Mouse (Mus musculus) midbrain, postnatal 0 days (tissue): ENCODE data around the gene Aipl1. TPM values are rescaled to one million over a fixed set of nuclear protein-coding genes. Genes with fewer than 3 reads are reported as not detected.

Experiments used
- ATAC-seq: fragments of 200-750 bp; cut with Nextera tagmentation; 2 replicates; pipeline ENCODE4 v1.8.0; 2017; ENCODE audit warnings: moderate number of reproducible peaks, mild to moderate bottlenecking, moderate TSS enrichment, moderate library complexity; ENCODE audit not compliant: low FRiP score
- DNase-seq: peaks from one replicate; pipeline ENCODE4 v3.0.0-alpha.2; 2015; ENCODE audit warnings: low spot score
- H3K27ac ChIP-seq: fragments of 300-500 bp; sonication (generic); 2 replicates; pipeline ENCODE4 v1.5.1; 2014; ENCODE audit warnings: low read depth, mild to moderate bottlenecking, low read length, mixed read lengths
- H3K27me3 ChIP-seq: fragments of 300-500 bp; sonication (generic); 2 replicates; pipeline ENCODE4 v1.6.1; 2014; ENCODE audit warnings: low read length, control low read depth, mixed read lengths; ENCODE audit not compliant: insufficient read depth
- H3K36me3 ChIP-seq: fragments of 300-500 bp; sonication (generic); 2 replicates; pipeline ENCODE4 v1.6.1; 2014; ENCODE audit warnings: low read length, control low read depth, mixed read lengths; ENCODE audit not compliant: insufficient read depth
- H3K4me1 ChIP-seq: fragments of 300-500 bp; sonication (generic); 2 replicates; pipeline ENCODE4 v1.6.1; 2014; ENCODE audit warnings: mild to moderate bottlenecking, control low read depth, antibody characterized with exemption, low read length, mixed read lengths; ENCODE audit not compliant: insufficient read depth
- H3K4me2 ChIP-seq: fragments of 300-500 bp; sonication (generic); 2 replicates; pipeline ENCODE4 v1.6.1; 2014; ENCODE audit warnings: low read depth, mild to moderate bottlenecking, low read length, mixed read lengths; ENCODE audit not compliant: poor library complexity, severe bottlenecking
- H3K4me3 ChIP-seq: fragments of 300-500 bp; sonication (generic); 2 replicates; pipeline ENCODE4 v1.5.1; 2014; ENCODE audit warnings: low read depth, mild to moderate bottlenecking, low read length, moderate library complexity
- H3K9ac ChIP-seq: fragments of 300-500 bp; sonication (generic); replicated peaks from 2 replicates; pipeline ENCODE4 v1.6.1; 2014; ENCODE audit warnings: mild to moderate bottlenecking, low read length, moderate library complexity, mixed read lengths; ENCODE audit not compliant: poor library complexity, severe bottlenecking
- H3K9me3 ChIP-seq: fragments of 300-500 bp; sonication (generic); 2 replicates; pipeline ENCODE4 v1.6.1; 2016; ENCODE audit warnings: low read length, control low read depth
- CTCF ChIP-seq: IDR thresholded peaks from 2 replicates; pipeline ENCODE4 v1.5.1; 2016; ENCODE audit warnings: antibody characterized with exemption, mild to moderate bottlenecking
- WGBS: fragments of 180-500 bp; shearing (Covaris S2); extraction: QIAGEN DNeasy Blood & Tissue Kit; methylation state at CpG from one replicate; pipeline ENCODE4 v1.1.7; 2014; 5-methylcytosine and 5-hydroxymethylcytosine counted together
- polyA plus RNA-seq: library from polyadenylated mRNA; unstranded; fragments of >200 nt; fragmentation: Nextera tagmentation; extraction: Ambion mirVana; gene quantifications from 2 replicates; pipeline ENCODE4 v1.2.1, GENCODE M21; 2015
- total RNA-seq: library from RNA; depleted of rRNA; stranded (reverse); fragments of >200 nt; gene quantifications from 2 replicates; pipeline ENCODE4 v1.2.3, GENCODE M21; 2014

Gene Aipl1
- total and polyA plus RNA-seq, 2 experiments from 2014 or later, result 0.51 to 0.55 TPM

GRCm38 (mm10) chr11:72066330-72066729 lies 29.0 kb upstream of the Aipl1 start:
- TF ChIP-seq CTCF, result peak; percentile 60
- peaks cover 14% of the 10 kb centered on the region for H3K9me3 ChIP-seq
- no peak overlapping the region for H3K4me3 ChIP-seq
- ATAC-seq (no peak), DNase-seq (no peak)
- H3K4me2 ChIP-seq, result no peak overlapping the region
- peaks cover 10% of the 10 kb centered on the region for H3K36me3 ChIP-seq
- no peaks in the 10 kb centered on the region for H3K4me1 ChIP-seq
- H3K27me3 ChIP-seq, result no peaks in the 10 kb centered on the region
- no peak overlapping the region for H3K9ac ChIP-seq
- WGBS, result 34% methylated on average over 6 of the region's 6 CpGs
- no peak overlapping the region for H3K27ac ChIP-seq

- WGBS, result 78% methylated on average over 8 of the region's 8 CpGs
- Histone ChIP-seq H3K27ac (no peak overlapping the region), H3K36me3 (peaks cover 10% of the 10 kb centered on the region), H3K9ac (no peak overlapping the region), H3K27me3 (no peaks in the 10 kb centered on the region), H3K4me3 (no peak overlapping the region), H3K9me3 (peaks cover 14% of the 10 kb centered on the region), H3K4me2 (no peak overlapping the region), H3K4me1 (no peaks in the 10 kb centered on the region)
- peak; percentile 85 for DNase-seq
- no peak for ATAC-seq
- TF ChIP-seq CTCF, result no peak
Observed at GRCm38 (mm10) chr11:72065103-72065502, 27.8 kb upstream of the Aipl1 start.

- no peak for TF ChIP-seq CTCF
- no peaks in the 10 kb centered on the region for H3K4me1 ChIP-seq
- no peak overlapping the region for H3K4me3 ChIP-seq
- no peak overlapping the region for H3K9ac ChIP-seq
- H3K27ac ChIP-seq, result no peak overlapping the region
- no peaks in the 10 kb centered on the region for H3K27me3 ChIP-seq
- ATAC-seq, result no peak
- peaks cover 14% of the 10 kb centered on the region for H3K9me3 ChIP-seq
- 85% methylated on average over 6 of the region's 6 CpGs for WGBS
- H3K36me3 ChIP-seq, result peaks cover 10% of the 10 kb centered on the region
- H3K4me2 ChIP-seq, result no peak overlapping the region
- DNase-seq, result no peak
Observed at GRCm38 (mm10) chr11:72064414-72064813, 27.1 kb upstream of the Aipl1 start.

- peaks cover 14% of the 10 kb centered on the region for H3K9me3 ChIP-seq
- 87% methylated on average over 13 of the region's 13 CpGs for WGBS
Observed at GRCm38 (mm10) chr11:72061093-72061620, 23.8 kb upstream of the Aipl1 start.

GRCm38 (mm10) chr11:72060416-72060815 lies 23.1 kb upstream of the Aipl1 start:
- no peaks in the 10 kb centered on the region for H3K27me3 ChIP-seq
- no peak for TF ChIP-seq CTCF
- H3K27ac ChIP-seq, result no peak overlapping the region
- no peaks in the 10 kb centered on the region for H3K4me1 ChIP-seq
- H3K9me3 ChIP-seq, result peaks cover 14% of the 10 kb centered on the region
- 86% methylated on average over 9 of the region's 9 CpGs for WGBS
- DNase-seq (no peak), ATAC-seq (no peak)
- H3K4me2 ChIP-seq, result no peak overlapping the region
- peaks cover 15% of the 10 kb centered on the region for H3K36me3 ChIP-seq
- H3K4me3 ChIP-seq, result no peak overlapping the region
- H3K9ac ChIP-seq, result no peak overlapping the region

More at GRCm38 (mm10) chr11:72061093-72061620, 23.8 kb upstream of the Aipl1 start:
- H3K27ac ChIP-seq, result no peak overlapping the region
- no peaks in the 10 kb centered on the region for H3K4me1 ChIP-seq
- DNase-seq, result no peak
- H3K36me3 ChIP-seq, result peaks cover 15% of the 10 kb centered on the region
- H3K4me2 ChIP-seq, result no peak overlapping the region
- H3K4me3 ChIP-seq, result no peak overlapping the region
- H3K27me3 ChIP-seq, result no peaks in the 10 kb centered on the region
- no peak overlapping the region for H3K9ac ChIP-seq
- TF ChIP-seq CTCF, result no peak
- no peak for ATAC-seq

GRCm38 (mm10) chr11:72057166-72057565 lies 19.9 kb upstream of the Aipl1 start:
- Histone ChIP-seq H3K27ac (no peak overlapping the region), H3K4me2 (no peak overlapping the region), H3K9ac (no peak overlapping the region), H3K4me1 (no peaks in the 10 kb centered on the region), H3K27me3 (no peaks in the 10 kb centered on the region), H3K9me3 (no peaks in the 10 kb centered on the region), H3K4me3 (no peak overlapping the region), H3K36me3 (peaks cover 5% of the 10 kb centered on the region; the same call in 1 of the 2 replicates)
- DNase-seq, result no peak
- no peak for ATAC-seq
- TF ChIP-seq CTCF, result no peak
- WGBS, result 74% methylated on average over 3 of the region's 3 CpGs
